Mouse (Mus musculus) heart, embryonic 16.5 days (tissue): ENCODE results near the gene Slc38a1. TPM values are rescaled to one million over a fixed set of nuclear protein-coding genes. Genes with fewer than 3 reads are reported as not detected.

ENCODE experiments used
- ATAC-seq: fragments of 200-750 bp; cut with Nextera tagmentation; replicated peaks from 2 replicates; pipeline ENCODE4 v1.8.0; 2017; ENCODE audit warnings: moderate number of reproducible peaks; ENCODE audit not compliant: insufficient read depth, low FRiP score; ENCODE audit errors: extremely low read depth
- H3K27ac ChIP-seq: fragments of 300-500 bp; sonication (generic); 2 replicates; pipeline ENCODE4 v1.5.1; 2014; ENCODE audit warnings: mild to moderate bottlenecking, low read length, control low read depth, moderate library complexity
- H3K27me3 ChIP-seq: fragments of 300-500 bp; sonication (generic); 2 replicates; pipeline ENCODE4 v1.6.1; 2014; ENCODE audit warnings: low read length, mixed read lengths; ENCODE audit not compliant: control insufficient read depth, insufficient read depth
- H3K36me3 ChIP-seq: fragments of 300-500 bp; sonication (generic); 2 replicates; pipeline ENCODE4 v1.6.1; 2014; ENCODE audit not compliant: control insufficient read depth, insufficient read depth
- H3K4me1 ChIP-seq: fragments of 300-500 bp; sonication (generic); 2 replicates; pipeline ENCODE4 v1.6.1; 2014; ENCODE audit warnings: low read length, mixed read lengths; ENCODE audit not compliant: control insufficient read depth, insufficient read depth
- H3K4me2 ChIP-seq: fragments of 300-500 bp; sonication (generic); 2 replicates; pipeline ENCODE4 v1.6.1; 2014; ENCODE audit warnings: low read depth, mild to moderate bottlenecking, control low read depth, low read length
- H3K4me3 ChIP-seq: fragments of 300-500 bp; sonication (generic); 2 replicates; pipeline ENCODE4 v1.5.1; 2014; ENCODE audit warnings: mild to moderate bottlenecking, control low read depth, low read length
- H3K9ac ChIP-seq: fragments of 300-500 bp; sonication (generic); 2 replicates; pipeline ENCODE4 v1.6.1; 2014; ENCODE audit warnings: low read length, control low read depth
- H3K9me3 ChIP-seq: fragments of 300-500 bp; sonication (generic); replicated peaks from 2 replicates; pipeline ENCODE4 v1.6.1; 2016; ENCODE audit warnings: low read length; ENCODE audit not compliant: control insufficient read depth
- WGBS: fragments of 180-500 bp; shearing (Covaris S2); extraction: QIAGEN DNeasy Blood & Tissue Kit; methylation state at CpG from one replicate; pipeline ENCODE4 v1.1.7; 2014; 5-methylcytosine and 5-hydroxymethylcytosine counted together
- polyA plus RNA-seq: library from polyadenylated mRNA; unstranded; fragments of >200 nt; fragmentation: Nextera tagmentation; extraction: Ambion mirVana; gene quantifications from 2 replicates; pipeline ENCODE4 v1.2.1, GENCODE M21; 2015

The Slc38a1 gene
- polyA plus RNA-seq, 1 experiment from 2014 or later = 71.2 TPM

GRCm38 (mm10) chr15:96652531-96652930 is 9.8 kb upstream of the Slc38a1 start:
- Histone ChIP-seq H3K27ac (no peak overlapping the region), H3K36me3 (no peaks in the 10 kb centered on the region), H3K9ac (no peak overlapping the region), H3K4me1 (no peaks in the 10 kb centered on the region), H3K27me3 (no peaks in the 10 kb centered on the region), H3K4me2 (no peak overlapping the region), H3K4me3 (no peak overlapping the region), H3K9me3 (no peaks in the 10 kb centered on the region)
- WGBS = 80% methylated on average over 10 of the region's 10 CpGs
- ATAC-seq = no peak

- Histone ChIP-seq H3K4me3 (no peak overlapping the region), H3K9ac (no peak overlapping the region), H3K36me3 (no peaks in the 10 kb centered on the region), H3K27me3 (no peaks in the 10 kb centered on the region), H3K4me2 (peak overlapping the region; percentile 35; the same call in 1 of the 2 replicates), H3K27ac (no peak overlapping the region), H3K4me1 (peaks cover 9% of the 10 kb centered on the region), H3K9me3 (no peaks in the 10 kb centered on the region)
- 28% methylated on average over 11 of the region's 15 CpGs for WGBS
- ATAC-seq = no peak
These were observed 4.7 kb upstream of the Slc38a1 start for GRCm38 (mm10) chr15:96647376-96647775.

DNA sequence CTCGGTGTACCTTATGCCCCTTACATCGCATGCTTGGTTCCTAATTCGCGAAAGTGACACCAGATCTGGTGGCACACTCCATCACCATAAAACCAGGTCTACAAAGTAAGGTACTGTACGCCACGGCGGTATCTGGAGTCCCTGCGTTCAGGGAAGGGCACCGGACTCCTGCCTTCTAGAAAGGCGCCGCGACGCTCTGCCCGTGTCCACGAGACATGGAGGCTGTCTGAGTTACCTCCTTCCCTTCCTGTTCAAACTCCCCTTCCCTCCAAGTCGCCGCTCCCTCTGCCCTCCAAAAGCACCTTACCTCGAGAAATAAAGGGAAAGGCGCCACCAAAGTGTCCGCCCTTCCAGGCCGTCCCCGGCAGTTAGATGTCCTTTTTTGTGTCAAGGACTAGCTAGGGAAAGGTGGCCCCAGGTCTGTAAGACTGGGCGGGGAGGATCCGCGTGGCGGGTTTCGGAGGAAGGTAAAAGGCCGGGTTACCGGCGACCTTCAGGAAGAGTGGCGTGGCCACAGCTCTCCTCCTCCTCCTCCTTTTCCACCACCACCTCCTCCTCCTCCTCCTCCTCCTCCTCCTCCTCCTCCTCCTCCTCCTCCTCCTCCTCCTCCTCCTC is 785 bp downstream of the Slc38a1 start:
- H3K9ac ChIP-seq = peak overlapping the region; percentile 88
- H3K4me2 ChIP-seq = peak overlapping the region; percentile 87
- peak overlapping the region; percentile 95 for H3K27ac ChIP-seq
- peaks cover 28% of the 10 kb centered on the region for H3K4me1 ChIP-seq
- no peaks in the 10 kb centered on the region for H3K27me3 ChIP-seq
- ATAC-seq = 0 out of 2 replicates have a peak, but pooled peaks have one; percentile 5
- 0% methylated on average over 27 of the region's 31 CpGs for WGBS
- H3K4me3 ChIP-seq = peak overlapping the region; percentile 70
- H3K36me3 ChIP-seq = 0 out of 2 replicates have a peak, but pooled peaks cover 3% of the 10 kb centered on the region
- no peaks in the 10 kb centered on the region for H3K9me3 ChIP-seq

DNA sequence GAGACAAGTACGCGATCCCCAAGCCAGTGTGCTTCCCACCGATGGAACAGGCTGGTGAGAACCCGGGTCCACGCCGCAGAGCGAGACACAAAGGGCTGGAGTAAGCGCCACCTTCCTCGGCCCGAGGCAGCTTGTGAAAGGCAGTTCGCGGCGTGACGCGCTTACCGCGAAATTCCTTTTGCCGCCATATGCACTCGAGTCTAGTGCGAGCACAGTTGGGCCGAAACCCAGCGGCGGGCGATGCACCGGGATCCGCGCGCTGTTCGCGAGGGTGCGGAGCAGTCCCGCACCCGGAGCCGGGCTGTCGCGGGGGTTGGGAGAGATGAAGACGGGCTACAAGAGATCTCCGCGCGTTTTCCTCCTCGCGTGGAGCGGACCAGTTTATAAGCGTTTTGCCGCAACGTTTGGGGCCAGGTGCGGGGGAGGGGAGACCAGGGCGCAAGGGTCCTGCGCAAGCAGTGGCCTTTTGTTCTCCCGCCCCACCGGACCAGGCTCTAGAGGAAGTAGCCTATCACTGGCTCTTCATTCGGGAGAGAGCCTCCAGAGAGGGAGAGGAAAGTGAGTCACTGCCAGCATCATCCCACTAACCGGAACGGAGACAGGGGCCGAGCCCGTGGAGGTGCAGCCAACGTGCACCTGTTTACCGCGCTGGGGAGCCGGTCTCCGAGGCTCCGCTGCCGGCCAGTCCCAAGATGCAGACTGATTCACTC is 1.4 kb downstream of the Slc38a1 start:
- H3K4me3 ChIP-seq = peak overlapping the region; percentile 70
- H3K4me1 ChIP-seq = peaks cover 28% of the 10 kb centered on the region
- H3K36me3 ChIP-seq = 0 out of 2 replicates have a peak, but pooled peaks cover 3% of the 10 kb centered on the region
- peak overlapping the region; percentile 95 for H3K27ac ChIP-seq
- H3K9ac ChIP-seq = peak overlapping the region; percentile 88
- no peaks in the 10 kb centered on the region for H3K9me3 ChIP-seq
- H3K4me2 ChIP-seq = peak overlapping the region; percentile 87
- ATAC-seq = peak; percentile 68
- under 1% methylated on average over 63 of the region's 63 CpGs for WGBS
- no peaks in the 10 kb centered on the region for H3K27me3 ChIP-seq

DNA sequence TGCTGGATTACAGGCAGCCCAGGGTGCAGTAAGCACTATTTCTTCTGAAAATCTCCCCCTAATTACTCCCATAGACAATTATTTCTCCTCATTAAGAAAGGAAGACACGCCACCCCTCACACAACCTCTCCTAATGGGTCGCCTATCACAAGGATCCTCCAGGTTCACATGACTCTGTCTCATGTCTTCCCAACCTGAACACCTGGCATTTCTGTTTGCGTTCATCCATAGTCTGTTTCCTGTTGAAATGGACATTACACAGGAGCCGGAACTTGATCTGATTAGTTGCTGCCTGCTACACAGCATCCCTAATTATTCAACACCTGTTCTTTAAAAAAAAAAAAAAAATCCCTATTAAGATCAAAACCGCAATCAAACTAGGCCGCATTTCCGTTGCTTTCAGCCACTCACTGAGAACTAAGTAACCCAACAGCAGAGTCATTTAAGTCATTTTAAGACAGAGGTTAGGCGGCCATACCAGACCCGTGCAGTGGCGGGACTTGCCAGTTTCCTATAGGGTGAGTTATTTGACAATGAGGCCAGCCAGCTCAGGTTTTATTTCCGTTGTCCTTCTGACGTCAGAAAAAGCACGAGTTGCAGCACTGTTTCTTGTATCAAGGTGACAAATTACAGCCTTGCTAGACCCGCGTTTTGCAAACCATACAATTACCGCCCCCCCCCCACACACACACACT is 2.3 kb downstream of the Slc38a1 start:
- peaks cover 28% of the 10 kb centered on the region for H3K4me1 ChIP-seq
- ATAC-seq = no peak
- H3K36me3 ChIP-seq = 0 out of 2 replicates have a peak, but pooled peaks cover 3% of the 10 kb centered on the region
- H3K9ac ChIP-seq = peak overlapping the region; percentile 88
- no peaks in the 10 kb centered on the region for H3K9me3 ChIP-seq
- peak overlapping the region; percentile 87 for H3K4me2 ChIP-seq
- H3K27me3 ChIP-seq = no peaks in the 10 kb centered on the region
- WGBS = 12% methylated on average over 16 of the region's 16 CpGs
- peak overlapping the region; percentile 70 for H3K4me3 ChIP-seq
- H3K27ac ChIP-seq = peak overlapping the region; percentile 95

DNA sequence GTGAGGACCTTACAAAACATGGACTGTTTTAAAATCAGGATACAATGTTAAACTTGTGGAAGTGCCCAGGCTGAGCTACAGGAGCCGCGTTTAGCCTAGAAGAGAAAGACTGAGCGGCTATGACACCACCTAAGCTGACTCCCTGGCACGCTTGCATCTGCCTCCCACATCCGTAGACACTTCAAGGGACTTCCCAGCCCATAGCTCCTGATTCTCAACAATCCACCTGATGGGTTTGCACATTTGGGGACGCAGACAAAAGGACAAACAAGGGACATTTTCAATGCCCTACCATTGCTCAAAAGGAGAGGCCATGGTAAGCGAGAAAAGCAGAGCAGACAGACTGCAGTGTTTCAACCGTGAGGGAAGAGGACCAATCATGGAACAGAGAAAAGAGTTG is 3.1 kb downstream of the Slc38a1 start:
- 50% methylated on average over 8 of the region's 8 CpGs for WGBS

GRCm38 (mm10) chr15:96638656-96639055 is 4.1 kb downstream of the Slc38a1 start:
- ATAC-seq = no peak

More for the DNA sequence above, 3.1 kb downstream of the Slc38a1 start:
- Histone ChIP-seq H3K4me3 (peak overlapping the region; percentile 70), H3K4me1 (peaks cover 30% of the 10 kb centered on the region), H3K27me3 (no peaks in the 10 kb centered on the region), H3K9me3 (no peaks in the 10 kb centered on the region), H3K27ac (peak overlapping the region; percentile 46), H3K36me3 (0 out of 2 replicates have a peak, but pooled peaks cover 3% of the 10 kb centered on the region), H3K4me2 (peak overlapping the region; percentile 87), H3K9ac (peak overlapping the region; percentile 50; the same call in 1 of the 2 replicates)
- no peak for ATAC-seq

GRCm38 (mm10) chr15:96638173-96638572 is 4.5 kb downstream of the Slc38a1 start:
- WGBS = 46% methylated on average over 10 of the region's 10 CpGs
- 0 out of 2 replicates have a peak overlapping the region, but pooled peaks have one; percentile 32 for H3K27ac ChIP-seq

More at GRCm38 (mm10) chr15:96638656-96639055, 4.1 kb downstream of the Slc38a1 start:
- H3K36me3 ChIP-seq = 0 out of 2 replicates have a peak, but pooled peaks cover 3% of the 10 kb centered on the region
- H3K4me2 ChIP-seq = no peak overlapping the region; the same call in 1 of the 2 replicates
- H3K4me1 ChIP-seq = peaks cover 28% of the 10 kb centered on the region
- WGBS = 66% methylated on average over 2 of the region's 2 CpGs
- H3K9ac ChIP-seq = no peak overlapping the region
- H3K27ac ChIP-seq = no peak overlapping the region
- H3K9me3 ChIP-seq = no peaks in the 10 kb centered on the region
- no peaks in the 10 kb centered on the region for H3K27me3 ChIP-seq
- no peak overlapping the region for H3K4me3 ChIP-seq

More at GRCm38 (mm10) chr15:96638173-96638572, 4.5 kb downstream of the Slc38a1 start:
- no peak for ATAC-seq
- Histone ChIP-seq H3K4me3 (no peak overlapping the region), H3K9ac (peak overlapping the region; percentile 34; the same call in 1 of the 2 replicates), H3K36me3 (0 out of 2 replicates have a peak, but pooled peaks cover 3% of the 10 kb centered on the region), H3K4me2 (peak overlapping the region; percentile 16; the same call in 1 of the 2 replicates), H3K27me3 (no peaks in the 10 kb centered on the region), H3K4me1 (peaks cover 24% of the 10 kb centered on the region), H3K9me3 (no peaks in the 10 kb centered on the region)
